Mouse (Mus musculus): ENCODE results near the gene Lmo1. TPM values are rescaled to one million over a fixed set of nuclear protein-coding genes. Genes with fewer than 3 reads are reported as not detected.

Lmo1 gene
- total RNA-seq, 2 experiments from 2014 or later = 25.2 to 26.8 TPM

- no peak for DNase-seq (ENCODE audit: extremely low spot score in 1 of 2, low spot score in 2 of 2)
- intact Hi-C loops (cut with DNase I) = no loop called here
Observed at GRCm38 (mm10) chr7:109176688-109177087, 1.7 kb upstream of the Lmo1 start.

GRCm38 (mm10) chr7:109175670-109176625, 941 bp upstream of the Lmo1 start:
- DNase-seq (ENCODE audit: extremely low spot score in 1 of 2, low spot score in 2 of 2) = no peak
- intact Hi-C loops (cut with DNase I) = no loop called here

DNA sequence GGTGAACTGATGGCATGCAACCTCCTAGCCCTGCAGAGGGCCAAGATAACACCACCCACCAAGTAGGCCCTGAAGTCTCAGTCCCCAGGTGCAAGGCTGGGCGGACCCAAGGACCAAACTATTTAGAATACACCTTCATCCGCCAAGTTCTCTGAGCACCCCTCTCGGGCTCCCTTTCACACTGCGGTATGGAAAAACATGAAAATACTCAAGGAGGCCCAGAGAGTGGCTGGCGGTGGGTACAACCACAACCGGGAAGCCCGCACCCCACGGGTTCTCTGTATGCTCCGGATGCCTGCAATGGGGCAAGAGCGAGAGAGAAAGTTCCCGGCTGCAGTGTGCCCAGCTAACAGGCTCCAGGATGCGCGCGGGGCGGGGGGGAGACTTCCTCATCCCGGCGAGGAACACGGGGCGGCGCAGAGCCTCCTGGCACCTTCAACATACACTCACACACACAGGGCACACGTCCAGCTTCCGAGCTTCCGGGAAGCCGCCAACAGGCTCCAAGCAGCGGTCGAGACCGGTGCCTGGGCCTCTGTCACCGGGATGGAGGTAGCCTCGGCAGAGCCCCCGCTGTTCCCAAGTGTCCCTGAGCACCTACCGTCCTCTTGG, 564 bp downstream of the Lmo1 start:
- DNase-seq (ENCODE audit: extremely low spot score in 1 of 2, low spot score in 2 of 2) = peak in 1 of 2 experiments; percentile 75
- intact Hi-C loops (cut with DNase I) = loop anchor here (5.0 kb wide), 2 partner anchors 37 to 77 kb away; no protein-coding TSS in a partner anchor

DNA sequence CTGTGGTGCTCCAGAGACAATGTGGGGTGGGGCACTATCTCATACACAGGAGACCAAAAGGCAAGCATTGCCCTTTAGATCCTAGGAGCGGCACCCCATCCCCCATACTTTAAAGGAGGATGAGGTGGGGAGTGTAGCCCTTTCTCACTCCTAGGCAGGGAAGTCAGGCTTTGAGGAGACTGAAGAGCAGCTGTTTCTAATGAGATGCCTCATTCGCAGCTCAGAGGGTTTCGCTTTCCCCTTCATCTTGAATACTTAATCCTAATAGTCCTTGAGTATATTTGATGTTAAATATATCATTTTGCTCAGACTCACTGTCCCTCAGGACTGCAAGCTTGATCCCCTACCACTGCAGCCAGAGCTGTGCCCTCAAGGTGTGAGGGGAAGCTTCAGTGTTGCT, 3.1 kb downstream of the Lmo1 start:
- DNase-seq (ENCODE audit: extremely low spot score in 1 of 2, low spot score in 2 of 2) = no peak
- intact Hi-C loops (cut with DNase I) = loop anchor here (5.0 kb wide), 2 partner anchors 35 to 75 kb away; no protein-coding TSS in a partner anchor

GRCm38 (mm10) chr7:109170441-109170820, 4.6 kb downstream of the Lmo1 start:
- DNase-seq (ENCODE audit: extremely low spot score in 1 of 2, low spot score in 2 of 2) = peak; percentile 84 to 88
- intact Hi-C loops (cut with DNase I) = loop anchor here (5.0 kb wide), 2 partner anchors 33 to 73 kb away; no protein-coding TSS in a partner anchor

- intact Hi-C loops (cut with DNase I) = loop anchor here (5.0 kb wide), 2 partner anchors 32 to 72 kb away; no protein-coding TSS in a partner anchor
- peak in 1 of 2 experiments; percentile 57 for DNase-seq (ENCODE audit: extremely low spot score in 1 of 2, low spot score in 2 of 2)
Observed at GRCm38 (mm10) chr7:109169505-109170440, 5.2 kb downstream of the Lmo1 start.

DNA sequence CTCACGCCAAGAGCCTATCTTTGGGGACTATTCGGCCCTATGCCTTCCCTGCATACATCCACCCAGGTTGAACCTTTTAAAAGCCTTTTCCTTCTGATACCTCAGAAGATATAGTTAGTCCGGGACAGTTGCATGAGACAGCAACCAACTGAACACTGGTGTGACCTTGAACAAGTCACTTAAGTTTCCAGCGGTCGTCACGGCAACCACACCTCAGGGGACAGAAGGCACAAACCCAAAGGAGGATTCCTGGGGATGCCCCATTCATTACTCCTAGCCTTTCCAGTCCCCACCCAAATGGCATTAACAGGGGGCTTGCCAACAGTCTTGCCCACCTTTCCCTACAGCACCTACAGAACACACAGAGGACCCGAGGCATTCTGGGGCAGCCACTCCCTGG, 6.3 kb downstream of the Lmo1 start:
- DNase-seq (ENCODE audit: extremely low spot score in 1 of 2, low spot score in 2 of 2) = no peak
- intact Hi-C loops (cut with DNase I) = no loop called here

DNA sequence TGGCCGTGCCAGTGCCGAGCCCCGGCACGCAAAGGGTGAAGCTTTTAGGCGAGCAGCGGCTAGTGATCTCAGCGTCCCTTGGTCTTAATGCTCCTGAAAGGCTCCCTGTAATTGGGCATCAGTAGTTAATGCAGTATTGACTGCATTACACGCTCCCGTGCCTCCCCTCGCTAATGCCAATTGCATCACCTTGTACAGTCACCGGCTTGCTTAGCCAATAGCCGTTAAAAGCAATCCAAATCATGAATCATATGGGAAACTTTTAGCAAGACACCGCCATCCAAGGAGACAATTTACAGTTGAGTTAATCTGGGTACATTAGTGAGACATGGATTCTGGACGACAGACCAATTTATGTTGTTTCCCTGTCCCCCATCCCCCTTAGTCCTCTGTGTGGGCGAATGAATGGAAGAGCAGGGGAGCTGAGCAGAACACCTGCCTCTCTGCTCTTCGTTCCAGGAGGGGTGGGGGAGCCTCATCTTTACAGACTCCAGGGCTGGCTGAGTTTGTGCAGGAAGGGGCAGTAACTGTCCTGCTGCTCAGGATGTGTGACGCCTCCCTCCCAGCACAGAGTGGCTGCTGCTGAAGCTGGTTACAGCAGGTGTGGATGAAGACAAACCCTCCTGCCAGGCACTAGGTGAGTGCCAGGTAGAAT, 8.9 kb downstream of the Lmo1 start:
- no peak for DNase-seq (ENCODE audit: extremely low spot score in 1 of 2, low spot score in 2 of 2)

DNA sequence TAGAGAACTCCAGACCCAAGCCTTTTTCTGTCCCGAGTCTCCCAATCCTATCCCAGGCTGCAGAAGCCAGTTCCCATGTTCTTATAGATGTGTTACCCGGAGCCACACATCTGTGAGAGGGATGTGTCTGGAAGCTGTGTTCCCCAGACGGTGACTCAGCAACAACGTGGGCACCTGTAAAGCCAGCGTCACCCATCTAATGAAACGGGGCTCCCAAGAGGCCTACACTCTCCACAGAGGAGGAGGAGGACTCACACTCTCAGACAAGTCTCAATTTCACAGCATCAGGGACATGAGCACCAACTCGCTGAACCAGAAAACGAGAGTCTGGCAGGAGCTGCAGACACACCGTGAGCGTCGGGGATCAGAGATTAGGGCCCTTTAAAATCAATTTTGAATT, 20.7 kb downstream of the Lmo1 start:
- DNase-seq (ENCODE audit: extremely low spot score in 1 of 2, low spot score in 2 of 2) = no peak
- intact Hi-C loops (cut with DNase I) = no loop called here

More for the DNA sequence above, 8.9 kb downstream of the Lmo1 start:
- intact Hi-C loops (cut with DNase I) = no loop called here

GRCm38 (mm10) chr7:109153538-109153937, 21.5 kb downstream of the Lmo1 start:
- intact Hi-C loops (cut with DNase I) = no loop called here
- DNase-seq (ENCODE audit: extremely low spot score in 1 of 2, low spot score in 2 of 2) = no peak

- DNase-seq (ENCODE audit: extremely low spot score in 1 of 2, low spot score in 2 of 2) = no peak
- intact Hi-C loops (cut with DNase I) = no loop called here
Observed at GRCm38 (mm10) chr7:109151088-109151487, 23.9 kb downstream of the Lmo1 start.

DNA sequence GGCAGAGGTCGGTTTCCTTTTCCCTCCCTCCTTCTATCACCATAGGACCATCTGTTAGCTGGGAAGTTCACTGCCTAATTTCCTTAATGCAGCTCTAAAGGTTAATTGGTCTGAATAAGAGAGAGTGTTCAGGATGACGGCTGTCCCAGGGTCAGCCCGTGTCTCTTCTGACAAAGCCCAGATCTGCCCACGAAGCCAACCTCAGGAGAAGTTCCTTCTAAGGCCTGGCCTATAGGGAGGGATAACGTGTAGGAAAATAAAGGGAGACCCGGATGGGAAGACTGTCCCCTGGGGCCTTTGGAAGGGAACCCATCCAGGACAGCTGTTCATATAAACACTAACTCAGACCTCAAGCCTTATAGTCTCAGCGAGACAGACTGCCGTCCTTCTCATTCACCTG, 29.8 kb downstream of the Lmo1 start:
- DNase-seq (ENCODE audit: extremely low spot score in 1 of 2, low spot score in 2 of 2) = no peak
- intact Hi-C loops (cut with DNase I) = no loop called here

DNA sequence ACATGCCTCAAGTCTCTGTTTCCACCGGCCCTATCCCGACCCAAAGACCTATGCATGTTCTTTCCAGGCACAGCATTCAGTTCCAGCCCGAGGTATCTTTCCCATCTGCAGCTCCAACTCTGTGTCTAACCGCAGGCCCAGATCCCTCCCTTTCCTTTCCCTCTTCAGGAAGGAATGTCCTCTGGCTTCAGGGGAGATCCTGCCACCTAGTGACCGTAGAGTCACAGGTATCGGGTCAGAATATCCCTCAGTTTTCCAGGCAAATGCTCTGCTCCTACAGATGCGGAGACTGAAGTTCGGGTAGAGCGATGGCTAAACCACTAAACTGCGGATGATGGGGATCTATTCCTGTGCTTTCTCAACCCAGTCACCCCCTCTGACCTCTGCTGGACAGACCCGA, 30.3 kb downstream of the Lmo1 start:
- DNase-seq (ENCODE audit: extremely low spot score in 1 of 2, low spot score in 2 of 2) = no peak
- intact Hi-C loops (cut with DNase I) = no loop called here

DNA sequence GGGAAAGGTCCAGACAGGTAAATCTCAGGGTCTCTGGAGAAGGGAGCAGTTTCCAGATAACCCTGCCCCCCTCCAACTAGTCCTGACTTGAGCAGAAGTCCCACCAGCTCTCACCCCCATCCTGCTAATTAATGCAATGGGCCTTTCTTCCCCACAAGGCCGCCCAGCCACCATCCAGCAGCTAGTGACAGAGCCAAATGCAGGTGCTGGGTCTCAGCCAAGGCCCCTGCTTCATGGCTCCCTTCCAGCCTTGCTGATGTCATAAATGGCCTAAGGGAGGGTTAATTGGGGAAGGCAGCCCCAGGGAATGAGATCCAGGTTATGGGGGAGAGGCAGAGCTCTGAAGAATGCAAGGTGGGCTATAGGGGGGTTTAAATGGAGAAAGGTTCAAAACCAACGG, 32.4 kb downstream of the Lmo1 start:
- DNase-seq (ENCODE audit: extremely low spot score in 1 of 2, low spot score in 2 of 2) = peak in 1 of 2 experiments; percentile 30
- intact Hi-C loops (cut with DNase I) = no loop called here

- intact Hi-C loops (cut with DNase I) = loop anchor here (2.0 kb wide), 1 partner anchor 283 kb away; no protein-coding TSS in a partner anchor
- DNase-seq (ENCODE audit: extremely low spot score in 1 of 2, low spot score in 2 of 2) = peak in 1 of 2 experiments; percentile 23
Observed at GRCm38 (mm10) chr7:109141753-109142152, 33.3 kb downstream of the Lmo1 start.

- intact Hi-C loops (cut with DNase I) = loop anchor here (2.0 kb wide), 1 partner anchor 284 kb away; no protein-coding TSS in a partner anchor
- no peak for DNase-seq (ENCODE audit: extremely low spot score in 1 of 2, low spot score in 2 of 2)
Observed at GRCm38 (mm10) chr7:109141054-109141453, 34.0 kb downstream of the Lmo1 start.

DNA sequence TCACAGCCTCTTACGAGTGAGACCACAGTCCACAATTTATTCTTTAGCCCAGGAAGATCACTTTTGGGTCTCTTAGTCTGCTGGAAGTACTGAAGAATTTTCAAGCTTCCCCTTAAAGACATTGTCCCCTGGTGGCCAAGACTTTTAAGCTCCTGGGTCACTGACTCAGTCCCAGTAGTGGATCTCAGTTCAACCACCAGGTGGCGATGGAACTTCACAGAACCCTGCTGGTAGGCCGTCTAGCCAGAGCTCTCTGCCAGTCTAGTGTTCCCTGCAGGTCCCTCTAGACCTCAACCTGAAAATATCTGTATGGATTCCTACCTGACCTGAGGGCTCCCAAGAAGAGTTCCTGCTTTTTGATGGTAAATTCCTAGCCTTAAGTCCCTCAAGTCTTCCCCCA, 35.6 kb downstream of the Lmo1 start:
- intact Hi-C loops (cut with DNase I) = loop anchor here (5.0 kb wide), 1 partner anchor 33 kb away; no protein-coding TSS in a partner anchor
- peak; percentile 81 to 88 for DNase-seq (ENCODE audit: extremely low spot score in 1 of 2, low spot score in 2 of 2)

GRCm38 (mm10) chr7:109137441-109137840, 37.6 kb downstream of the Lmo1 start:
- intact Hi-C loops (cut with DNase I) = loop anchor here (5.0 kb wide), 1 partner anchor 35 kb away; no protein-coding TSS in a partner anchor
- peak in 1 of 2 experiments; percentile 18 for DNase-seq (ENCODE audit: extremely low spot score in 1 of 2, low spot score in 2 of 2)

Measured in left cerebral cortex, postnatal 10 days (tissue).